Mouse (Mus musculus) testis, adult 2 months (tissue): Measurements from ENCODE around the gene Ppp1r16b.
A peak's percentile ranks its signal among the peaks of the same experiment; 100 is the strongest.

Experiments used
- CTCF ChIP-seq: fragments of 200-500 bp; IDR thresholded peaks from 2 replicates; pipeline ENCODE4 v1.5.1; 2012; ENCODE audit warnings: low read depth, mild to moderate bottlenecking, inconsistent platforms, low read length, moderate library complexity; ENCODE audit not compliant: control insufficient read depth, insufficient read depth, insufficient replicate concordance
- POLR2A ChIP-seq: fragments of 200-500 bp; IDR thresholded peaks from 2 replicates; pipeline ENCODE4 v1.6.1; 2012; ENCODE audit warnings: low read depth, mild to moderate bottlenecking, inconsistent platforms, low read length, moderate library complexity; ENCODE audit not compliant: control insufficient read depth

- TF ChIP-seq POLR2A (peak; percentile 91), CTCF (peak; percentile 66; the same call in 1 of the 2 replicates)
These were observed 102.6 kb downstream of the Ppp1r16b start, which contains the start of gene Fam83d for GRCm38 (mm10) chr2:158767742-158768339.
